ENCODE assay signal across 10 mouse cellular contexts in the genomic region with DNA sequence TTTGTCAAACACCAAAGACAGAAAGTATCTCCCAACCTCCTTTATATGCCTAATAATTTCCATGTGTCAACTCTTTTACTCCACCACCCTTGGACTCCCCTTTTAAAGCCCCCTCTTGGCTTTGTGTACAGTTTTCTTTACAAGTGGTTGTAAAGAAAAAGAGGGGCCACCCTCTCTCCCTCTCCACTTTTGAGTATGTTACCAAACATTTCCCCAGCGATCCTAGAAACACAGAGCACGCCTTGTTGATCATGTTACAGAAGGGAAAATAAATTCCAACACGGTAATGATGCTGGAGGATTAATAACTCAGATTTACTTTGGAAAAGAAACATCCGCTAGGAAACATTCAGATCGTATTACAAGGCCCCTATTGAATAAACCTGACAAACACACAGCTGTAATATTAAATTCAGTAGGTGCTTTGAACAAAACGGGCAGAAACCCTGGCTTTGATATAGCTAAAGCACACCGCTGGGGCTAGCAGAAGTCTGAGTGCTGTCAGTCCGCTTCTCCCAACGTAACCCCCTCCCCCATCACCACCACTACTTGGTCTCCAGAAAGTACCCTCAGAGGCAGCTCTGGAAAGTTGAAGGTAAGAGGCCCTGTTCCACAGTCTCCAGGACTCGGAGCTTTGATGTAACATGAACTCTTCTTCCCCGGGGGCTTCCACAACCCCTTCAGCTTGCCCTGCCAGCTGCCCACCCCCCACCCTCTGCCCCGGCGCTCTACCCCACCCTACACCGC. TPM values are rescaled to one million over a fixed set of nuclear protein-coding genes. Genes with fewer than 3 reads are reported as not detected.
DNase-seq lines count a peak whose midpoint lies in the region; ATAC-seq lines count a peak whose summit lies in the region.
"Had no signal": no experiment of that assay in that cellular context is flagged by ENCODE, and none has a peak within 500 bp of the region (broad histone marks: within the 10 kb centered on the region; RNA-seq: fewer than 3 reads in every experiment).

No protein-coding gene starts in this region.

- no peak for ATAC-seq in heart, embryonic 14.5 days (ENCODE audit: insufficient number of reproducible peaks, insufficient read depth, low FRiP score, low read depth)
- no peak for ATAC-seq in intestine, embryonic 15.5 days
- ATAC-seq in midbrain, embryonic 15.5 days (replicated peaks), result no peak

- no peak for DNase-seq in heart, adult 11 months
- DNase-seq in embryo, embryonic 9.5 days (ENCODE audit: extremely low spot score), result peak; percentile 55
- DNase-seq in layer of hippocampus, postnatal 10 days (ENCODE audit: low spot score in 2 of 2), result no peak
- no peak for DNase-seq in gastrocnemius, postnatal 14 days
- DNase-seq in cerebellum, postnatal 14 days, result no peak

- H3K4me2 ChIP-seq in heart, embryonic 14.5 days (ENCODE audit: low read length), result peak overlapping the region; percentile 92
- peak overlapping the region; percentile 78 for H3K4me2 ChIP-seq in intestine, embryonic 15.5 days (replicated peaks)
- peak overlapping the region; percentile 94 for H3K4me2 ChIP-seq in midbrain, embryonic 15.5 days

- H3K27me3 ChIP-seq in heart, embryonic 14.5 days (ENCODE audit: control insufficient read depth, insufficient read depth, low read length), result peaks cover 16% of the 10 kb centered on the region
- peaks cover 20% of the 10 kb centered on the region for H3K27me3 ChIP-seq in intestine, embryonic 15.5 days (replicated peaks)
- H3K27me3 ChIP-seq in midbrain, embryonic 15.5 days (replicated peaks), result peaks cover 72% of the 10 kb centered on the region

- peak overlapping the region; percentile 75 for H3K9ac ChIP-seq in heart, embryonic 14.5 days (ENCODE audit: low read length)
- peak overlapping the region; percentile 52 for H3K9ac ChIP-seq in intestine, embryonic 15.5 days
- H3K9ac ChIP-seq in midbrain, embryonic 15.5 days, result no peak overlapping the region

- peak overlapping the region in 1 of 2 experiments; percentile 50; a peak in 1 of 4 replicates for H3K27ac ChIP-seq in heart, embryonic 14.5 days (replicated peaks in 1 of 2; ENCODE audit: control insufficient read depth in 1 of 2, insufficient read depth in 1 of 2, low read depth in 2 of 2, low read length in 2 of 2)
- H3K27ac ChIP-seq in intestine, embryonic 15.5 days, result peak overlapping the region; percentile 45
- H3K27ac ChIP-seq in midbrain, embryonic 15.5 days, result no peak overlapping the region

- H3K9me3 ChIP-seq in heart, embryonic 14.5 days (ENCODE audit: control insufficient read depth, low read length), result no peaks in the 10 kb centered on the region
- H3K9me3 ChIP-seq in intestine, embryonic 15.5 days, result no peaks in the 10 kb centered on the region
- no peaks in the 10 kb centered on the region for H3K9me3 ChIP-seq in midbrain, embryonic 15.5 days

- intact Hi-C loops in gastrocnemius, postnatal 14 days (cut with DNase I; ENCODE audit: low total_unique reads), result loop anchor here (10.0 kb wide), 2 partner anchors 340 to 400 kb away; no protein-coding TSS in a partner anchor

- peak overlapping the region; percentile 53 to 68 for H3K4me3 ChIP-seq in heart, embryonic 14.5 days (ENCODE audit: control insufficient read depth in 1 of 2, insufficient read depth in 1 of 2, low read depth in 1 of 2, low read length in 2 of 2)
- peak overlapping the region; percentile 53 for H3K4me3 ChIP-seq in intestine, embryonic 15.5 days (replicated peaks)
- H3K4me3 ChIP-seq in midbrain, embryonic 15.5 days, result peak overlapping the region; percentile 56

- peaks cover 13 to 20% of the 10 kb centered on the region in 2 experiments for H3K4me1 ChIP-seq in heart, embryonic 14.5 days (ENCODE audit: control insufficient read depth in 2 of 2, insufficient read depth in 2 of 2, low read length in 2 of 2)
- H3K4me1 ChIP-seq in intestine, embryonic 15.5 days (replicated peaks), result peaks cover 12% of the 10 kb centered on the region
- H3K4me1 ChIP-seq in midbrain, embryonic 15.5 days, result peaks cover 54% of the 10 kb centered on the region

- WGBS in heart, embryonic 14.5 days, result 26% methylated on average over 14 of the region's 14 CpGs
- 12% methylated on average over 14 of the region's 14 CpGs for WGBS in intestine, embryonic 15.5 days
- 13% methylated on average over 14 of the region's 14 CpGs for WGBS in midbrain, embryonic 15.5 days

- peaks cover 14% of the 10 kb centered on the region for H3K36me3 ChIP-seq in heart, embryonic 14.5 days (ENCODE audit: control insufficient read depth, insufficient read depth, low read length)
- peaks cover 3% of the 10 kb centered on the region; the same call in 1 of the 2 replicates for H3K36me3 ChIP-seq in intestine, embryonic 15.5 days
- H3K36me3 ChIP-seq in midbrain, embryonic 15.5 days (replicated peaks), result no peaks in the 10 kb centered on the region

RNA-seq across cellular contexts. Expression of gene Bmp4, which starts 5.3 kb away (rescaled TPM):
- polyA plus RNA-seq in heart, embryonic 14.5 days (2014; fragmentation: Nextera tagmentation; extraction: Ambion mirVana), result 14.9 and 20.4 TPM in 2 replicates
- polyA plus RNA-seq in intestine, embryonic 15.5 days (2015; fragmentation: Nextera tagmentation; extraction: Ambion mirVana), result 65.6 and 74.4 TPM in 2 replicates
- 7.6 and 8.5 TPM in 2 replicates for polyA plus RNA-seq in midbrain, embryonic 15.5 days (2015; fragmentation: Nextera tagmentation; extraction: Ambion mirVana)
- total RNA-seq in layer of hippocampus, postnatal 10 days (2021), result 10 to 100 TPM in 1 of 2 experiments, 1 to 10 TPM in 1; 6.5 to 12.4 TPM
- total RNA-seq in gastrocnemius, postnatal 14 days (2021), result 10 to 100 TPM; 12.1 to 17.5 TPM
- total RNA-seq: common myeloid progenitor, adult 5-6 weeks; megakaryocyte progenitor cell, adult 5-6 weeks had no signal

RNA-seq across cellular contexts. Expression of gene Gm15217, which starts 5.9 kb away (rescaled TPM):
- polyA plus RNA-seq in heart, embryonic 14.5 days (2014; fragmentation: Nextera tagmentation; extraction: Ambion mirVana), result not detected in 2 replicates
- polyA plus RNA-seq in intestine, embryonic 15.5 days (2015; fragmentation: Nextera tagmentation; extraction: Ambion mirVana), result 0.23 and 0.24 TPM in 2 replicates
- polyA plus RNA-seq in midbrain, embryonic 15.5 days (2015; fragmentation: Nextera tagmentation; extraction: Ambion mirVana), result not detected in 2 replicates
- total RNA-seq in layer of hippocampus, postnatal 10 days (2021), result not detected
- not detected for total RNA-seq in gastrocnemius, postnatal 14 days (2021)
- total RNA-seq: common myeloid progenitor, adult 5-6 weeks; megakaryocyte progenitor cell, adult 5-6 weeks had no signal
